Mouse (Mus musculus) liver, embryonic 12.5 days (tissue): ENCODE data around the gene Fhdc1. TPM values are rescaled to one million over a fixed set of nuclear protein-coding genes. Genes with fewer than 3 reads are reported as not detected.

Experiments used
- ATAC-seq: fragments of 200-750 bp; cut with Nextera tagmentation; 2 replicates; pipeline ENCODE4 v1.8.0; 2017; ENCODE audit warnings: moderate number of reproducible peaks, mild to moderate bottlenecking, moderate library complexity
- H3K27ac ChIP-seq: fragments of 300-500 bp; sonication (generic); 2 replicates; pipeline ENCODE4 v1.5.1; 2016; ENCODE audit warnings: mild to moderate bottlenecking
- H3K27me3 ChIP-seq: fragments of 300-500 bp; sonication (generic); replicated peaks from 2 replicates; pipeline ENCODE4 v1.6.1; 2016; ENCODE audit warnings: mild to moderate bottlenecking, moderate library complexity
- H3K36me3 ChIP-seq: fragments of 300-500 bp; sonication (generic); 2 replicates; pipeline ENCODE4 v1.6.1; 2016; ENCODE audit warnings: mild to moderate bottlenecking, moderate library complexity
- H3K4me1 ChIP-seq: fragments of 300-500 bp; sonication (generic); 2 replicates; pipeline ENCODE4 v1.6.1; 2016
- H3K4me2 ChIP-seq: fragments of 300-500 bp; sonication (generic); 2 replicates; pipeline ENCODE4 v1.6.1; 2016; ENCODE audit warnings: mild to moderate bottlenecking, moderate library complexity
- H3K4me3 ChIP-seq: fragments of 300-500 bp; sonication (generic); 2 replicates; pipeline ENCODE4 v1.5.1; 2016; ENCODE audit warnings: mild to moderate bottlenecking, moderate library complexity
- H3K9ac ChIP-seq: fragments of 300-500 bp; sonication (generic); 2 replicates; pipeline ENCODE4 v1.6.1; 2016; ENCODE audit warnings: mild to moderate bottlenecking, moderate library complexity
- H3K9me3 ChIP-seq: fragments of 300-500 bp; sonication (generic); replicated peaks from 2 replicates; pipeline ENCODE4 v1.6.1; 2016; ENCODE audit warnings: mild to moderate bottlenecking, moderate library complexity
- WGBS: fragments of 180-500 bp; shearing (Covaris S2); methylation state at CpG from one replicate; pipeline ENCODE4 v1.1.7; 2016; ENCODE audit not compliant: insufficient replicate concordance; 5-methylcytosine and 5-hydroxymethylcytosine counted together
- polyA plus RNA-seq: library from polyadenylated mRNA; unstranded; fragments of >200 nt; fragmentation: Nextera tagmentation; extraction: Ambion mirVana; gene quantifications from 2 replicates; pipeline ENCODE4 v1.2.1, GENCODE M21; 2016

Gene Fhdc1
- polyA plus RNA-seq, 1 experiment from 2014 or later, result 26.5 TPM

- Histone ChIP-seq H3K9ac (no peak overlapping the region), H3K27me3 (peaks cover 56% of the 10 kb centered on the region), H3K4me2 (no peak overlapping the region), H3K9me3 (no peaks in the 10 kb centered on the region), H3K36me3 (peaks cover 99% of the 10 kb centered on the region), H3K4me1 (peaks cover 21% of the 10 kb centered on the region), H3K27ac (no peak overlapping the region), H3K4me3 (no peak overlapping the region)
- no peak for ATAC-seq
- WGBS, result 79% methylated on average over 5 of the region's 5 CpGs
Observed at GRCm38 (mm10) chr3:84447803-84448202, 32.4 kb downstream of the Fhdc1 start.

GRCm38 (mm10) chr3:84445838-84446237 lies 34.4 kb downstream of the Fhdc1 start:
- Histone ChIP-seq H3K36me3 (peaks cover 87% of the 10 kb centered on the region), H3K4me3 (no peak overlapping the region), H3K27ac (no peak overlapping the region), H3K9ac (no peak overlapping the region), H3K9me3 (no peaks in the 10 kb centered on the region), H3K27me3 (peaks cover 71% of the 10 kb centered on the region), H3K4me2 (peak overlapping the region; percentile 42), H3K4me1 (peaks cover 21% of the 10 kb centered on the region)
- ATAC-seq, result peak; percentile 31
- 20% methylated on average over 9 of the region's 9 CpGs for WGBS

- Histone ChIP-seq H3K27ac (no peak overlapping the region), H3K9ac (no peak overlapping the region), H3K4me3 (no peak overlapping the region), H3K27me3 (peaks cover 74% of the 10 kb centered on the region), H3K4me2 (no peak overlapping the region), H3K36me3 (peaks cover 57% of the 10 kb centered on the region), H3K9me3 (no peaks in the 10 kb centered on the region), H3K4me1 (peaks cover 21% of the 10 kb centered on the region)
- WGBS, result 73% methylated on average over 4 of the region's 4 CpGs
- ATAC-seq, result no peak
Observed at GRCm38 (mm10) chr3:84442890-84443289, 37.3 kb downstream of the Fhdc1 start.

GRCm38 (mm10) chr3:84439431-84440210 lies 40.6 kb downstream of the Fhdc1 start:
- H3K4me1 ChIP-seq, result peaks cover 10% of the 10 kb centered on the region; the same call in 1 of the 2 replicates
- no peak for ATAC-seq
- no peak overlapping the region for H3K4me3 ChIP-seq
- WGBS, result 78% methylated on average over 7 of the region's 7 CpGs
- H3K27me3 ChIP-seq, result peaks cover 84% of the 10 kb centered on the region
- peaks cover 25% of the 10 kb centered on the region for H3K36me3 ChIP-seq
- H3K9me3 ChIP-seq, result no peaks in the 10 kb centered on the region
- H3K4me2 ChIP-seq, result no peak overlapping the region
- no peak overlapping the region for H3K9ac ChIP-seq
- H3K27ac ChIP-seq, result no peak overlapping the region

- H3K27me3 ChIP-seq, result peaks cover 83% of the 10 kb centered on the region
- no peak overlapping the region for H3K27ac ChIP-seq
- H3K9ac ChIP-seq, result no peak overlapping the region
- H3K9me3 ChIP-seq, result no peaks in the 10 kb centered on the region
- H3K4me1 ChIP-seq, result peaks cover 10% of the 10 kb centered on the region; the same call in 1 of the 2 replicates
- H3K4me2 ChIP-seq, result no peak overlapping the region
- WGBS, result 72% methylated on average over 7 of the region's 7 CpGs
- no peak for ATAC-seq
- no peak overlapping the region for H3K4me3 ChIP-seq
- peaks cover 17% of the 10 kb centered on the region for H3K36me3 ChIP-seq
Observed at GRCm38 (mm10) chr3:84438840-84439239, 41.4 kb downstream of the Fhdc1 start.

GRCm38 (mm10) chr3:84438118-84438517 lies 42.1 kb downstream of the Fhdc1 start:
- Histone ChIP-seq H3K4me1 (peaks cover 5% of the 10 kb centered on the region; the same call in 1 of the 2 replicates), H3K4me3 (no peak overlapping the region), H3K4me2 (no peak overlapping the region), H3K9ac (no peak overlapping the region), H3K27ac (no peak overlapping the region), H3K36me3 (peaks cover 10% of the 10 kb centered on the region), H3K9me3 (no peaks in the 10 kb centered on the region), H3K27me3 (peaks cover 82% of the 10 kb centered on the region)
- WGBS, result 64% methylated on average over 11 of the region's 11 CpGs
- no peak for ATAC-seq

GRCm38 (mm10) chr3:84436947-84437346 lies 43.3 kb downstream of the Fhdc1 start:
- H3K9ac ChIP-seq, result no peak overlapping the region
- H3K4me1 ChIP-seq, result peaks cover 5% of the 10 kb centered on the region; the same call in 1 of the 2 replicates
- no peak overlapping the region for H3K4me3 ChIP-seq
- WGBS, result 81% methylated on average over 7 of the region's 7 CpGs
- H3K4me2 ChIP-seq, result no peak overlapping the region
- H3K27me3 ChIP-seq, result peaks cover 82% of the 10 kb centered on the region
- no peak for ATAC-seq
- no peak overlapping the region for H3K27ac ChIP-seq
- H3K36me3 ChIP-seq, result no peaks in the 10 kb centered on the region
- no peaks in the 10 kb centered on the region for H3K9me3 ChIP-seq

- ATAC-seq, result no peak
- H3K4me1 ChIP-seq, result peaks cover 6% of the 10 kb centered on the region; the same call in 1 of the 2 replicates
- H3K27ac ChIP-seq, result no peak overlapping the region
- no peak overlapping the region for H3K9ac ChIP-seq
- no peaks in the 10 kb centered on the region for H3K36me3 ChIP-seq
- H3K4me3 ChIP-seq, result no peak overlapping the region
- H3K27me3 ChIP-seq, result peaks cover 82% of the 10 kb centered on the region
- H3K9me3 ChIP-seq, result no peaks in the 10 kb centered on the region
- H3K4me2 ChIP-seq, result no peak overlapping the region
- 38% methylated on average over 11 of the region's 11 CpGs for WGBS
Observed at GRCm38 (mm10) chr3:84435288-84436043, 44.8 kb downstream of the Fhdc1 start.

- H3K9me3 ChIP-seq, result no peaks in the 10 kb centered on the region
- H3K27me3 ChIP-seq, result peaks cover 66% of the 10 kb centered on the region
- no peak overlapping the region for H3K9ac ChIP-seq
- H3K4me1 ChIP-seq, result peaks cover 13% of the 10 kb centered on the region
- 65% methylated on average over 10 of the region's 10 CpGs for WGBS
- H3K4me3 ChIP-seq, result no peak overlapping the region
- H3K27ac ChIP-seq, result no peak overlapping the region
- no peak overlapping the region for H3K4me2 ChIP-seq
- no peaks in the 10 kb centered on the region for H3K36me3 ChIP-seq
- ATAC-seq, result no peak
Observed at GRCm38 (mm10) chr3:84432797-84433445, 47.3 kb downstream of the Fhdc1 start.

- H3K4me3 ChIP-seq, result no peak overlapping the region
- no peak overlapping the region for H3K9ac ChIP-seq
- WGBS, result 70% methylated on average over 5 of the region's 5 CpGs
- H3K9me3 ChIP-seq, result no peaks in the 10 kb centered on the region
- no peaks in the 10 kb centered on the region for H3K36me3 ChIP-seq
- H3K27ac ChIP-seq, result no peak overlapping the region
- ATAC-seq, result no peak
- H3K27me3 ChIP-seq, result peaks cover 54% of the 10 kb centered on the region
- H3K4me1 ChIP-seq, result peaks cover 17% of the 10 kb centered on the region
- H3K4me2 ChIP-seq, result no peak overlapping the region
Observed at GRCm38 (mm10) chr3:84431257-84431656, 49.0 kb downstream of the Fhdc1 start.

- no peak overlapping the region for H3K9ac ChIP-seq
- no peak overlapping the region for H3K4me3 ChIP-seq
- H3K27ac ChIP-seq, result no peak overlapping the region
- no peaks in the 10 kb centered on the region for H3K9me3 ChIP-seq
- no peak overlapping the region for H3K4me2 ChIP-seq
- H3K27me3 ChIP-seq, result peaks cover 51% of the 10 kb centered on the region
- no peak for ATAC-seq
- H3K4me1 ChIP-seq, result peaks cover 12% of the 10 kb centered on the region
- 37% methylated on average over 2 of the region's 2 CpGs for WGBS
- H3K36me3 ChIP-seq, result no peaks in the 10 kb centered on the region
Observed at GRCm38 (mm10) chr3:84430152-84430551, 50.1 kb downstream of the Fhdc1 start.
